Mouse (Mus musculus) lung, embryonic 14.5 days (tissue): Measurements from ENCODE around the gene Ccdc116. TPM values are rescaled to one million over a fixed set of nuclear protein-coding genes. Genes with fewer than 3 reads are reported as not detected.
"Not testable (repeated sequence)": the region's sequence is repeated elsewhere in the genome, so short reads cannot be mapped to it uniquely, and the experiment has no call there.

Experiments
- ATAC-seq: fragments of 200-750 bp; cut with Nextera tagmentation; 2 replicates; pipeline ENCODE4 v1.8.0; 2017; ENCODE audit warnings: mild to moderate bottlenecking, moderate TSS enrichment, moderate library complexity; ENCODE audit not compliant: insufficient read depth
- DNase-seq: peaks from one replicate; pipeline ENCODE4 v3.0.0-alpha.2; 2015
- H3K27ac ChIP-seq: fragments of 300-500 bp; sonication (generic); 2 replicates; pipeline ENCODE4 v1.5.1; 2014; ENCODE audit warnings: low read depth, mild to moderate bottlenecking, moderate library complexity
- H3K27me3 ChIP-seq: fragments of 300-500 bp; sonication (generic); 2 replicates; pipeline ENCODE4 v1.6.1; 2014; ENCODE audit warnings: low read length, control low read depth; ENCODE audit not compliant: insufficient read depth
- H3K36me3 ChIP-seq: fragments of 300-500 bp; sonication (generic); 2 replicates; pipeline ENCODE4 v1.6.1; 2014; ENCODE audit warnings: control low read depth; ENCODE audit not compliant: insufficient read depth
- H3K4me1 ChIP-seq: fragments of 300-500 bp; sonication (generic); 2 replicates; pipeline ENCODE4 v1.6.1; 2014; ENCODE audit warnings: antibody characterized with exemption, control low read depth; ENCODE audit not compliant: insufficient read depth
- H3K4me2 ChIP-seq: fragments of 300-500 bp; sonication (generic); 2 replicates; pipeline ENCODE4 v1.6.1; 2014; ENCODE audit warnings: mild to moderate bottlenecking
- H3K4me3 ChIP-seq: fragments of 300-500 bp; sonication (generic); 2 replicates; pipeline ENCODE4 v1.5.1; 2014; ENCODE audit warnings: low read depth, low read length
- H3K9ac ChIP-seq: fragments of 300-500 bp; sonication (generic); 2 replicates; pipeline ENCODE4 v1.6.1; 2014
- H3K9me3 ChIP-seq: fragments of 300-500 bp; sonication (generic); 2 replicates; pipeline ENCODE4 v1.6.1; 2016; ENCODE audit warnings: low read depth, low read length, control low read depth
- CTCF ChIP-seq: IDR thresholded peaks from 2 replicates; pipeline ENCODE4 v1.5.1; 2016; ENCODE audit warnings: antibody characterized with exemption, low read depth
- WGBS: fragments of 180-500 bp; shearing (Covaris S2); extraction: QIAGEN DNeasy Blood & Tissue Kit; methylation state at CpG from one replicate; pipeline ENCODE4 v1.1.7; 2014; 5-methylcytosine and 5-hydroxymethylcytosine counted together
- polyA plus RNA-seq: library from polyadenylated mRNA; unstranded; fragments of >200 nt; fragmentation: Nextera tagmentation; extraction: Ambion mirVana; gene quantifications from 2 replicates; pipeline ENCODE4 v1.2.1, GENCODE M21; 2014

Gene Ccdc116
- polyA plus RNA-seq, 1 experiment from 2014 or later = 0.78 TPM

- WGBS = 100% methylated on average over 1 of the region's 1 CpGs
- no peak for TF ChIP-seq CTCF
- no peaks in the 10 kb centered on the region for H3K27me3 ChIP-seq
These were observed 30.7 kb upstream of the Ccdc116 start for GRCm38 (mm10) chr16:17177623-17178170.

GRCm38 (mm10) chr16:17175765-17176164 lies 28.7 kb upstream of the Ccdc116 start:
- peaks cover 41% of the 10 kb centered on the region for H3K36me3 ChIP-seq
- H3K9me3 ChIP-seq = no peaks in the 10 kb centered on the region
- H3K4me2 ChIP-seq = no peak overlapping the region
- no peaks in the 10 kb centered on the region for H3K27me3 ChIP-seq
- no peak overlapping the region for H3K9ac ChIP-seq
- ATAC-seq = no peak
- H3K27ac ChIP-seq = no peak overlapping the region
- 77% methylated on average over 2 of the region's 2 CpGs for WGBS
- DNase-seq = no peak
- TF ChIP-seq CTCF = no peak
- H3K4me1 ChIP-seq = no peaks in the 10 kb centered on the region
- no peak overlapping the region for H3K4me3 ChIP-seq

More at GRCm38 (mm10) chr16:17177623-17178170, 30.7 kb upstream of the Ccdc116 start:
- no peak overlapping the region for H3K4me3 ChIP-seq
- H3K9me3 ChIP-seq = no peaks in the 10 kb centered on the region
- no peak for DNase-seq
- no peaks in the 10 kb centered on the region for H3K4me1 ChIP-seq
- H3K9ac ChIP-seq = no peak overlapping the region
- H3K4me2 ChIP-seq = no peak overlapping the region
- H3K36me3 ChIP-seq = peaks cover 32% of the 10 kb centered on the region
- no peak overlapping the region for H3K27ac ChIP-seq
- no peak for ATAC-seq

GRCm38 (mm10) chr16:17168049-17168448 lies 21.0 kb upstream of the Ccdc116 start:
- TF ChIP-seq CTCF = no peak
- Histone ChIP-seq H3K4me1 (no peaks in the 10 kb centered on the region), H3K4me2 (no peak overlapping the region), H3K9me3 (no peaks in the 10 kb centered on the region), H3K4me3 (no peak overlapping the region), H3K27ac (no peak overlapping the region), H3K27me3 (no peaks in the 10 kb centered on the region), H3K9ac (no peak overlapping the region), H3K36me3 (peaks cover 44% of the 10 kb centered on the region)
- no peak for ATAC-seq
- peak; percentile 34 for DNase-seq
- 60% methylated on average over 5 of the region's 5 CpGs for WGBS

GRCm38 (mm10) chr16:17167179-17167578 lies 20.1 kb upstream of the Ccdc116 start:
- no peaks in the 10 kb centered on the region for H3K4me1 ChIP-seq
- no peak overlapping the region for H3K9ac ChIP-seq
- no peak overlapping the region for H3K27ac ChIP-seq
- DNase-seq = no peak
- no peaks in the 10 kb centered on the region for H3K9me3 ChIP-seq
- peaks cover 38% of the 10 kb centered on the region for H3K36me3 ChIP-seq
- H3K4me2 ChIP-seq = no peak overlapping the region
- no peak overlapping the region for H3K4me3 ChIP-seq
- H3K27me3 ChIP-seq = no peaks in the 10 kb centered on the region
- TF ChIP-seq CTCF = no peak
- no peak for ATAC-seq

- not testable (repeated sequence) for H3K9ac ChIP-seq, H3K4me1 ChIP-seq, DNase-seq, H3K4me2 ChIP-seq, H3K27me3 ChIP-seq, H3K9me3 ChIP-seq, H3K4me3 ChIP-seq, H3K27ac ChIP-seq, ATAC-seq
- peaks cover 36% of the 10 kb centered on the region for H3K36me3 ChIP-seq
- WGBS = 76% methylated on average over 1 of the region's 1 CpGs
These were observed 18.4 kb upstream of the Ccdc116 start for GRCm38 (mm10) chr16:17165478-17165877.

- ATAC-seq (no peak), DNase-seq (no peak)
- 95% methylated on average over 2 of the region's 2 CpGs for WGBS
- Histone ChIP-seq H3K36me3 (peaks cover 63% of the 10 kb centered on the region), H3K27me3 (no peaks in the 10 kb centered on the region), H3K4me2 (no peak overlapping the region), H3K9ac (no peak overlapping the region), H3K4me1 (no peaks in the 10 kb centered on the region), H3K9me3 (no peaks in the 10 kb centered on the region), H3K4me3 (no peak overlapping the region), H3K27ac (no peak overlapping the region)
- no peak for TF ChIP-seq CTCF
These were observed 7.3 kb upstream of the Ccdc116 start for GRCm38 (mm10) chr16:17154346-17154745.

GRCm38 (mm10) chr16:17151874-17152273 lies 4.8 kb upstream of the Ccdc116 start:
- no peak overlapping the region for H3K9ac ChIP-seq
- no peak overlapping the region for H3K4me3 ChIP-seq
- H3K4me2 ChIP-seq = no peak overlapping the region
- no peaks in the 10 kb centered on the region for H3K9me3 ChIP-seq
- H3K27me3 ChIP-seq = no peaks in the 10 kb centered on the region
- peaks cover 14% of the 10 kb centered on the region for H3K4me1 ChIP-seq
- TF ChIP-seq CTCF = no peak
- H3K36me3 ChIP-seq = peaks cover 41% of the 10 kb centered on the region
- 96% methylated on average over 4 of the region's 4 CpGs for WGBS
- ATAC-seq (no peak), DNase-seq (no peak)
- H3K27ac ChIP-seq = no peak overlapping the region
